Mouse (Mus musculus) heart, adult 2 months (tissue): ENCODE measurements at regions not wholly inside any gene's neighbourhood (a gene's known extent, or its start where the extent isn't known, plus 50 kb on each side); places are given as distances from the start of the nearest gene placed in this dataset.

Experiments used
- CTCF ChIP-seq: fragments of 200-600 bp; IDR thresholded peaks from 2 replicates; pipeline ENCODE4 v1.8.1; 2022; ENCODE audit warnings: antibody characterized with exemption, mild to moderate bottlenecking, moderate library complexity
- POLR2A ChIP-seq: fragments of 200-500 bp; IDR thresholded peaks from 2 replicates; pipeline ENCODE4 v1.6.1; 2011; ENCODE audit warnings: mild to moderate bottlenecking, low read depth, low read length, control low read depth; ENCODE audit not compliant: insufficient read depth

- TF ChIP-seq CTCF (no peak), POLR2A (no peak)
These were observed 78.2 kb upstream of the Prep start for GRCm38 (mm10) chr10:44988756-44989155.
